Mouse (Mus musculus) right cerebral cortex, postnatal 25 days (tissue): Measurements from ENCODE around the gene Commd1.

Experiments
- DNase-seq: peaks from one replicate; pipeline ENCODE4 v3.0.0; 2022

The Commd1 gene

DNA sequence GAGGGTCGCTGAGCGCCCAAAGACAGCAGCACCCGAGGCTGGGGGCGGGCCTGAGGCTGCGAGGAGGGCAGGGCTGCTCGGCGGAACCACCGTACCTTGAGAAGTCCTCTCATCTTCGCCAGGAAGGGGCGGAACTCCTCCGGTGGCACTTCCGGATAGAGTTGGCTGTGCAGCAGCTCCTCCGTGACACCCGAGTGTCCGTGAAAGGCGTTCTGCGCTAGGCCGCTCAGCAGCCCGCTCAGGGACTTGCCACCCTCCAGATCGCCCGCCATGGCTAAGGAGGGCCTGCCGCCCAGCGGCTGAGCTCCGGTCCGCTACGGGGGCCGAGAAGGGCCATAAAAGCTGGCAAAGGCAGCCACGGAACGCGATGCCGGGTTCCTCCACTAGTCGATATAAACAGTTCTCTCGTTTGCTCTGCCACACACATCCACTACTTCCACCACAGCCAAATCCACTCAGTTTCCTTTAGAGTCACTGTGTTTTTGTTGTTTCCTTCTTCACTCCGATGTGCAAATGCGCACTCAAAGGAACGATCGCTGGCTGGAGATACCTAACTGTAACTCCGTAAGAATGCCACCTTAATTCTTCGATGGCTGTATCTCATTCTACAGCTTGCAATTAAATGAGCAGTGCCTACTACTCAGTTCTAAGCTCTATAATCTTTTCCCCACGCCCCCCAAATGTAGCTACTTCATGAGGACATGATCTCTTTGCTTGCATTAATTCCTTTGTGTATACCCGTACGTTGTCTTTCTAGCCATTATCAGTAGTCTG lies at the start of gene Commd1, which contains the start of gene Gm28048:
TSS of gene Commd1 (minus strand) at position 399 of the 774 bp plus-strand sequence.
TSS of gene Gm28048 (minus strand) at position 107 of the 774 bp plus-strand sequence.
- DNase-seq: peak; percentile 95

- DNase-seq: no peak
Observed at GRCm38 (mm10) chr11:23029399-23029798, 47.2 kb upstream of the Commd1 start.

- DNase-seq: no peak
Observed at GRCm38 (mm10) chr11:23028957-23029356, 46.8 kb upstream of the Commd1 start.

DNA sequence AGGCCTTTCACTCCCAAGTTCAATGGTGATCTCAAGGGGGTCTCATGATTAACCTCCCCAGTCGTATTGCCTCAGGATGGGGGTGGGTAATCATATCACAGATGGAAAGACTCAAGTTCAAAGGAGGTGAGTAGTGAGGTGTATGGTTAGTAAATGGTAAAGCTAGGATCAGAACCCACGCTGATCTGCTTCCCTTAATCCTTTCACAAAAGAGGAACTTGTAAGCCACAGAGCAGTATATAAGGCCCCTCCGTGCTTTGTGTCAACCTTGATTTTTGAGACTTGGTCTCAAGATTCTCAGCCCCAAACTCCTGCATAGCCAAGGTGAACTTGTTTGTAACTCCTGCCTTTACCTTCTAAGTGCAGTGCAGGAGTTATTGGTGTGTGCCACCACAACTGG lies 42.0 kb upstream of the Commd1 start:
- no peak for DNase-seq

- no peak for DNase-seq
Observed at GRCm38 (mm10) chr11:23023155-23023554, 41.0 kb upstream of the Commd1 start.

DNA sequence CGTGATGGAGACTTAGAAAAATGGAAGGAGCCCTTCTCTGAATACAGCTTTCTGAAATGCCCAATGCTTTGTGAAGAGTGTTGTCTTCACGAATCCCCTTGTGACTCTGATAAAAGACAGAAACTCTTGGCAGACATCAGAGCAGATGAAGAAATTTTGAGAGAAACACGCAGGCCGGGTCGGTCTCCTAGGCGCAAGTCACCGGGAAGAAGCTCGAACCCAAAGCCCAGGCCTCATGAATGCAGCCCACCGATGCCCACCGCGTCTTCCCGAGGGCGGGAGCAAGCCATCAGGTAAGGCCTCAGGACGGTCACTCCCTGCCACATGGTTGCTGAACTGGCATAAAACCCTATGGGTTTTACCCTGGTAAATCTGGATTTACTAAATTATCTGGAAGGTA lies 38.7 kb upstream of the Commd1 start:
- DNase-seq: no peak

DNA sequence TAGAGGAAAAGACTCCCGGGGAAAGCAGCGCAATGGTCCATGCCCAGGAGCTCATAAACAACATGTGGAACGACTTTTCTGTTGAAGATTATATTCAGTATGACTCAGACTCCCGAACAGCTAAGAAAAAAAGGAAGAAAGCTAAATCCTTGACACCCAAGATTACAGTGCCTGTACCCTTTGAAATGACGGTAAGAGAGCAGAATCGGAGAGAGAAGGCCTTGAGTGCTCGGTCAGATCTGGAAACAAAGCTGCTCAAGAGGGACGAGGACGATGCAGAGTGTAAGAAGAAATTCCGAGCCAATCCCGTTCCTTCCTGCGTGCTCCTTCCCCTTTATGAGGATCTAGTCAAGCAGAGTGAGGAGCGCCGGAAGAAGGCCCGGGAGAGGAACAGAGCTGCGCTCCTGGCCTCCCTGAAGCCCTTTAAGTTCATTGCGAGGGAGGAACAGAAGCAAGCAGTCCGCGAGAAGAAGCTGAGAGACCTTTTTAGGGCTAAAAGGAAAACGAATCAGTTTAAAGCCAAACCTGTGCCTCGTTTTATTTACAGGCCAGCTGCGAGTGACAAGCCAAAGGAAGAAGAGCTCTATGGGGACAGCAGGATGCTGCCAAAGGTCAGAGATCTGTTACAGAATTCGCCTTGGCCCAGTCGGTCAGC lies 38.1 kb upstream of the Commd1 start:
- no peak for DNase-seq

- DNase-seq: no peak
Observed at GRCm38 (mm10) chr11:23017943-23018342, 35.8 kb upstream of the Commd1 start.

GRCm38 (mm10) chr11:23014996-23015395 lies 32.8 kb upstream of the Commd1 start:
- no peak for DNase-seq

DNA sequence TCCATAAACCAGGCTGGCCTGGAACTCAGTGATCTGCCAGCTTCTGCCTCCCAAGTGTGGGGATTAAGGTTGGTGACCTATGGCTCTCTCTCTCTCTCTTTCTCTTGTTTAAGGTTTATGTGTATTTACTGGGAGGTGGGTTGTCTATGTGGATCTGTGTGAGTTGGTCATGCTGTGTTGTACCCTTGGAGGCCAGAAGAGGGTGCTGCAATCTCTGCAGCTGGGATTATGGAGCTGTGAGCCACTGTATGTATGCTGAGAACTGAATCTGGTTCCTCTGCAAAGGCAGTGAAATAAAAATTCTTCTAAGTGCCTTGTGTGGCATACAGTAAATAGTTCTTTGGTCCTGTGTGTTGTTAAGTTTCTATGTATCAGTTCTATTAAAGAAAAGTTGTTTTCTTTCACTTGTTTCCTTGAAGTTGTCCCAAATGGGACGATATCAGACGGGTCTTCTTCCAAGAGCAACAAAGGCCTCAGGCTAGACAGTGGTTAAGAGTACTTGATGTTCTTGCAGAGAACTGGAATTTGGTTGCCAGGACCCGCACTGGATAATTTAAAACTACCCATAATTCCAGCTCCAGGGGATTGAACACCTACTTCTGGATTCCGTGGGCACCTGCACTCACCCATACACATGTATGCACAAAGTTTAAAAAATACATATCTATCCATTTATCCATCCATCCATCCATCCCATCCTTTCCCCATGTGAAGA lies 31.6 kb upstream of the Commd1 start:
- no peak for DNase-seq

GRCm38 (mm10) chr11:23013096-23013495 lies 30.9 kb upstream of the Commd1 start:
- no peak for DNase-seq

DNA sequence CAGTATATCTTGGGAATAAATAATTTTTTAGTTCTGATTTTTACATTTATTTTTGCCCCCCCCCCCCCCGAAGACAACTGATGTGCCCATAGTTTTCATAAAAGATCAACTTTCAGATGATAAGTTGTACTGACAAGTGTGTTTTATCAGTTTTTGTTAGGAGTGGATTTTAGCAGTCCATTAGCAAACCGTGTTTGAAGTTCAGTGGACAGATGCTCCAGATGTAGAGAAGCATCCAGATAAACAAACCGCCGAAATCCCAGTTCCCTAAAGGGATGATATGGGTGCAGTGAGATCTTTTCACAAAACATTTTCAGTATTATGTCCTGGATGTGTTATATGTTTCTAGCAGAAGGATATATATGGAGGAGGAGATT lies 26.6 kb upstream of the Commd1 start:
- no peak for DNase-seq

DNA sequence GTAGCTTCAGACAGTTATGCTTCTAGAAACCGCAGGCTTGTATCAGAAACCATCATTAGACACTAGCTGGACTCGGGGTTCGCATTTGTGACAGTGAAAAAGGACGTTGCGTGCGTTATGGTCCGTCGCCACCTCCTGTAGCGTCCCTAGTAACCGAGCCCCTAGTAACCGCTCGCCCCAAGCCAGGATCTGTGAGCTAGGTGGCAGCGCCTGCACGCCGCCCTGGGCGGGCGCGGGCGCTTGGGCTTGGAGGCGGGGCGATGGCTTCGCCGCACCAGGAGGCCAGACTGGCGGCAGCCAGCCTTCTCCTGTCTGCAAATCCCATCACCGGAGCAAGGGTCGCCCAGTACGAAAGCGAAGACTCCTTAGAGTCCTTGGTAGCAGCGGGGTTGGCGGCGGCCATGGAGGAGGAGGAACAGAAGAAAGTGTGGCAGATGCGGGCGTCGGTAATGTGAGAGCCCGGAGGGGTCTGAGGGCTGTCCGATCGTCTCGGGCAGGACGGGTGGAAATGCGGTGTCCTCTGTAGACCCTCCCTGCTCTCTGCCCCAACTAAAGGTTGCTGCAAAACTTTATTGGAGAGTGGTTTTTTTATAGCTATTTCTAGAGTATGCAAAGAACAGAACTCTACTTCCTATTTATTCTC lies 26.1 kb upstream of the Commd1 start:
- DNase-seq: peak; percentile 83

DNA sequence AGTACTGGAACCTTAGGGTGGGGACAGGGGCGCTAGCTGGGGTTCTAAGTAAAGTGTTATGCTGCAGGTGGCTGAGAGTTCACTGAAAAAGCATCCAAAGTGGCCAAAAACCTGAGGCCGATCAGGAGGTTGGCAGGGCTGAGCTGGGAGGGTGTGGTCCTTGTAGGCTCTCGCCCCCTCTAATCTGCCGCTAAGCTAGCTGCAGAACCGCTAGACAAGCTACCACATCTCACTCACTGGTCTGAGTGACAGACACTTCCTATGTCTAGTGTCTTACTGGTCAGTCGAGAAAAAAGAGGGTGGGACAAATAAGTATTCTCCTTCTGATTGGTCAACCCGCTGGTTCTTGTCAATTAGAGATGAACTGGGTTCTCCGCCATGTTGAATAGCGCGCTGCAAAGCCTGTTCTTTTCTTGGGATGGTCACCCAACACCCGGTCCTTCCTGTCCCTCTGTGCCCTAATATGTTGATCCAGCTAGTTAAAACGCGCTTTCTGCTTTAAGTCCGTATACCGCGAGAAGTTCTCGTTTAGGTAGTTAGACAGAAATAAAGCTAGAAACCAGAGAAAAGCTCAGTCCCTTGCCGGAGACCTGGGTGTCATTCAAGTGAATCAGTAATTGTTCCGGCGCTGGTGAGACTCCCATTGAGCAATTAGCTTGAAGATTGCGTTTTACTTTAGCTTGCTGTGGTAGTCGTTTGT lies 25.4 kb upstream of the Commd1 start, which contains the start of gene Fam161a:
TSS of gene Fam161a (plus strand) at position 51 of the 700 bp plus-strand sequence.
- DNase-seq: peak; percentile 66

- DNase-seq: no peak
Observed at GRCm38 (mm10) chr11:23007166-23007480, 24.9 kb upstream of the Commd1 start.

GRCm38 (mm10) chr11:23005276-23005675 lies 23.1 kb upstream of the Commd1 start:
- no peak for DNase-seq

GRCm38 (mm10) chr11:22998308-22998707 lies 16.1 kb upstream of the Commd1 start:
- no peak for DNase-seq

DNA sequence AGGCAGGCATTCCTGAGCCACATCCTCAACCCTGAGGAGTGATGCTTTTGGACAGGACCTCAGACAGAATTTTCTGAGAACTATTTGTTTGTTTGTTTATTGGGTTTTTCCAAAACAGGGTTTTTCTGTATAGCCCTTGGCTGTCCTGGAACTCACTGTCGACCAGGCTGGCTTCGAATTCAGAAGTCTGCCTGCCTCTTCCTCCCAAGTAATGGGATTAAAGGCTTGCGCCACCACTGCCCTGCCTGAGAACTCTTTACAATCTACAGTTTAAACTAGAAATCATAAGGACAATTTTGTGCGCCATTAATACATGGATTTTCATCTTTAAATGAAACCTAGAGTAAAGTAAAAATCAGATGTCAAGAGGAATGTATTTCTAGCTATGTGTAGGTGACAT lies 13.3 kb upstream of the Commd1 start:
- DNase-seq: no peak

DNA sequence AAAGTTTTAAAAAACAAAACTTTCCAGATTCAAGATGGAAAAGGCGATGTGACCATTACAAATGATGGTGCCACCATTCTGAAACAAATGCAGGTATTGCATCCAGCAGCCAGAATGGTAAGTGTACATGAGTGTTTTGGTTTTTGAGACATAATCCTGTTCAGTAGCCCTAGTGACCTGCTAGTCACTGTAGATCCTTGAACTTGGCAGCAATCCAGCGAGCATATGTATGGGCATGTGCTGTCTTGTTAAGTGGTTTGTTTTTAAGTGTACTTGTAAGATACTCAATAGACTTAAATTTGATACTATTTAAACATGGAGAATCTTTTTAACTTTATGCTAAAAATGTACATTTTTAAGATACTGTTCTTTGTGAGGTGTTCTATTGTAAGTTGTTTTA lies 12.1 kb upstream of the Commd1 start:
- no peak for DNase-seq

DNA sequence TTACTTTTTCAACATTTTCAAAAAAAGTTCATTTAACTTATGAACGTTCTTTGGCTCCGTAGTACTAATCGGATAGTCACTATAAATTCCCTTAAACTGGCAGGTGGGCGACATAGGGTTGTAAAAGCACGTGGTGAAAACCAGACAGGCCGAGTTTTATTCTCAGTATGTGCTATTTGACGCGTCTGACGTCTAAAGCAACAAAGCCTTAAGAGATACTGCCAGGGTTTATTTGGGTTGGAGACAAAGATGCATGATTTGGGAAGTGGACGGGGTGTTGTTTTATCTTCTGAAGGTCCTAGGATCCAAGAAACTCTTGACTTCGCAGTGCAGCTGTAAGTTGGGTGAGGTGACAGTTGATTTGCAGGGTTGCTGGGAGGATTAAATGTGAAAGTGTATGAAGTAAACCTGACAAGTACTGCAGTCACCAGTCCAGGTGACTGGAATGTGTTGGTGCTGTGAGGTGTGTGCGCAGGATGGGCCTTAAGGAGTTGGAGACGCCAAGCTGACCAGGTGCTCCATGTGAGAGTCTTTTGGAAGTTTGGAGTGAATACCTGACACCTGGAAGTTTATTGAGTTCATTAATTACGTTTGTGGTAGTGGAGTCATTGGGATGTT lies 9.1 kb upstream of the Commd1 start:
- DNase-seq: no peak

DNA sequence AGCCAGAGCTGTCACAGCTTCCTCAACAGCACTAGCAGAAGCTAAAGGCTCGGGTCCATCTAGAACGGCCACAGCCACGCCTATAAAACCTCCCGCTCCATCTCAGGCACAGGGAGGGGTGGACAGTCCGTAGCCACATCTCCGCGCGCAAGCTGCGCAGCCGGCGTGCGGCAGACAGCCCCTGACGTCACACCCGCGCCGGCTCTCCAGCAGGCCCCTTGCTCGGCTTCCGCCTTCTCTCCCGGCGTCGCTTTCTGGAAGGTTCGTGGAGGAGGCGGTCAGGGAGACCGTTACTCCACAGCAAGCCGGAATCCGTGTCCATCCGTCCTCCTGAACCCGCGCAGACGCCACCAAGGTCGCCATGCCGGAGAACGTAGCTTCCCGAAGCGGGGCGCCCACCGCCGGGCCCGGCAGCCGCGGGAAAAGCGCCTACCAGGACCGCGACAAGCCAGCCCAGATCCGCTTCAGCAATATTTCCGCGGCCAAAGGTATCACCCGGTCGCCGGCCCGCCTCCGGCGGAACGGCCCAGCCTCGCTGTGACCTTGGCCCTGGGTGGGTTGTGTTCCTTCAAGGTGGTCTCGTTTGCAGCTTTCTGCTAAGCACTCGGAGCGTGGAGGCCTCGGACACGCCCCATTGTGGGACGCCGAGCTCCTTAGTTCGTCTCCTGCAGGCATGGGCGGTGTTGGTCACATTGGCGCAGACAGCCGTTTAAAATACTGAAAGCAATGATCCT lies 8.4 kb upstream of the Commd1 start, which contains the start of gene Cct4:
TSS of gene Cct4 (plus strand) at position 127 of the 734 bp plus-strand sequence.
- peak; percentile 96 for DNase-seq
